ENCODE assay signal across 8 mouse cellular contexts in the genomic region with DNA sequence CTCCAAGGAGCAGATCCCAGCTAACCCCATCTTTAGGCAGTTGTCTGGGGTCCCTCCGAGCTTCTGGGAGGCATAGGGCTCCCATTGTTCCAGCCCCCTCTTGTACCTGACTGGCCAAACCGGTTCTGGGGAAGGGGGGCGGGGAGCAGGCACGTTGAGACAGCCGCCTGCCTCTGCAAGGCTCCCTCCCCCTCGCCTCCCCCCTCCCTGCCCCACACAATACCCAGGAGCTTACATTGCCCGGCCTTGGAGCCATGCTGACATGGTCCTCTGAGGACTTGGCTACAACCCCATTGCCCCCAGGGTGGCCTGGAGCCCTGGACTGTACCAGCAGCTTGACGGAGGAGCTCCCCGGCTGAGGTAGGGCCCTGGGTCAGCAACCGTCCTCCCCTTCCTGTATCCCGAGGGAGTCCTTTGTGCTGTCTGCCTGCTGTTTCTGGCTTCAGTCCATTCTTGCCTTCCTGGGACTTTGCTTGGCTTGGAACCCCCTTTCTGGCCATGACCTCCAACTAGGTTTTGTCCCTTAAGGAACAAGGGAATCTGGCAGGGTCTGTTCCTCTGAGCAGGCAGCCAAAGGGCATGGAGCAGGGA. TPM values are rescaled to one million over a fixed set of nuclear protein-coding genes. Genes with fewer than 3 reads are reported as not detected.
DNase-seq lines count a peak whose midpoint lies in the region; ATAC-seq lines count a peak whose summit lies in the region.

No protein-coding gene starts in this region.

- no peak for ATAC-seq in erythroid progenitor cell, adult 5-6 weeks (replicated peaks; ENCODE audit: low FRiP score, poor library complexity, severe bottlenecking)

- DNase-seq in embryo, embryonic 10.5 days (ENCODE audit: low spot score): peak; percentile 22
- DNase-seq in embryo, embryonic 10 days (ENCODE audit: low spot score): no peak
- peak; percentile 34 for DNase-seq in right cerebral cortex, adult 18-20 months
- no peak for DNase-seq in right cerebral cortex, postnatal 4 days
- DNase-seq in kidney, adult 9 months: peak; percentile 64
- DNase-seq in lung, postnatal 36 days: peak; percentile 78
- no peak for DNase-seq in right cerebral cortex, postnatal 14 days

RNA-seq across cellular contexts. Expression of a gene that starts 3.4 kb away (rescaled TPM):
- total RNA-seq in erythroid progenitor cell, adult 5-6 weeks (2015; ENCODE audit: low replicate concordance): not detected in 2 replicates
- total RNA-seq in erythroid progenitor cell, adult 5-6 weeks (2017; ENCODE audit: low replicate concordance): not detected in 2 replicates

RNA-seq across cellular contexts. Expression of a gene that starts 29.0 kb away (rescaled TPM):
- total RNA-seq in erythroid progenitor cell, adult 5-6 weeks (2015; ENCODE audit: low replicate concordance): not detected in 2 replicates
- total RNA-seq in erythroid progenitor cell, adult 5-6 weeks (2017; ENCODE audit: low replicate concordance): not detected in 2 replicates

RNA-seq across cellular contexts. Expression of a gene that starts 58.3 kb away (rescaled TPM):
- total RNA-seq in erythroid progenitor cell, adult 5-6 weeks (2015; ENCODE audit: low replicate concordance): 1.3 TPM in 1 of 2 replicates, not detected in the other
- 0.39 TPM in 1 of 2 replicates, not detected in the other for total RNA-seq in erythroid progenitor cell, adult 5-6 weeks (2017; ENCODE audit: low replicate concordance)

Comparison
In these comparisons a context has a peak if more than half of its experiments do, and no peak if none do; other contexts are left out.
1. DNase-seq: peak in embryo, embryonic 10.5 days (single experiment), right cerebral cortex, adult 18-20 months (single experiment), kidney, adult 9 months (single experiment) and lung, postnatal 36 days (single experiment); none in embryo, embryonic 10 days (single experiment), right cerebral cortex, postnatal 4 days (single experiment) and right cerebral cortex, postnatal 14 days (single experiment).